Mouse (Mus musculus) kidney, adult 18-20 months (tissue): ENCODE results near the gene Spsb3.

ENCODE experiments used
- DNase-seq: peaks from one replicate; pipeline ENCODE4 v3.0.0; 2021

The Spsb3 gene

DNA sequence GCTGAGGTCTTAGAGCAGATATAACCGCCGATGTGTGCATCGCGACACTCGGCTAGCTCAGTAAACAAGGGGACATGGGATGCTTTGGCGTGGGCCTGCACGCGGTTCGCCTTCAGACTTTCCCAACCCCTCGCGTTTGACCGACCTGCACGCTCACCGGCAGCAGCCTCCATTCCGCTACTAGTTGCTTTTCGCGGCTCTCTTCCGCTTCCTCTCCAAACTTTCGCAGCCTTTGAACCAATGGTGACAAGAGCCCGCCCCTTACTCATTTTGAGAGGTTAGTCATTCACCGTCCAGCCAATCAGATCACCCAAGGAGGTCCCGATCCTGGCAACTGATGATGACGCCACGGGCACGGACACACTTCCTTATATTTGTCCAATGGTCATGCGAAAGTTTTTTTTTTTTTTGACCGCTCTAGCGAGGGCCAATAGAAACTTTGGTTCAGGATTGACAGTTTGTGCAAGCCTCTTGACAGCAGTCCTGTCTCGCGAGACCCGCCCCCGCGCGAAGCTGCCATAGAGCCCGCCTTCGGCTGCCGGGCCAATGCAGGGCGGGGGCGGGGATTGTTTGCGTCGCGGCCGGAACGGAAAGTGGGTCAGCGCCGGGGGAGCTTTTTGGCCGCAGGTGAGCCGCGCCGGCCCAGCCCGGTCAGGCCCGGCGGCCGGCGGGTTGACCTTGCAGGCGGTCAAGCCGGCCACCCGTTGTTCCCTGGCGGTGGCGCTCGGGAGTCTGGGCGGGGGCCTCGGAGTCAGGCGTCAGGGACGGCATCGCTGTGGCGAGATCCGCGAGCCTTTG, at the start of gene Spsb3, which contains the start of gene Nubp2:
Gene Spsb3, plus strand, starts transcription at position 510 of the 798 bp plus-strand sequence.
Gene Nubp2, minus strand, starts transcription at position 216 of the 798 bp plus-strand sequence.
- peak; percentile 97 for DNase-seq

DNA sequence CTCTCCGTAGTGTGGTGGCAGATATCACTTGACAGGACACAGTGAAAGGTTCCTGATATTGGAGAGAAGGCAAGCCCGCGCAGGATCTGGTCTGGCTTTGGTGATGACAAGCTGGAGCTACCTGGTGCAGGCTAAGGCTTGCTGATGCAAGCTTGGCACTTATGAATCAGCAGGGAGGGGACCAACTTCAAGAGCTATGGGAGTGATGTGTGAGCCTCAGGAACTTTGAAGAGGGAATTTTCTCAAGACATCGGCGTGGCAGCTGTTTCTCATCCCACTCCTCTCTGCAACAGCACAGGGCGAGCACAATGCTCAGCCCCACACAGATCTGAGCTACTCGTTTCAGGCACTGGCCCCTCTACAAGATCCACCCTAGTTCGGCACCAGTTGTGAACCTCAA, 46.6 kb upstream of the Spsb3 start, which contains the start of gene Hagh:
Gene Hagh, plus strand, starts transcription at position 302 of the 400 bp plus-strand sequence.
- DNase-seq: no peak

- no peak for DNase-seq
These were observed 46.1 kb upstream of the Spsb3 start for GRCm38 (mm10) chr17:24840341-24840740.

DNA sequence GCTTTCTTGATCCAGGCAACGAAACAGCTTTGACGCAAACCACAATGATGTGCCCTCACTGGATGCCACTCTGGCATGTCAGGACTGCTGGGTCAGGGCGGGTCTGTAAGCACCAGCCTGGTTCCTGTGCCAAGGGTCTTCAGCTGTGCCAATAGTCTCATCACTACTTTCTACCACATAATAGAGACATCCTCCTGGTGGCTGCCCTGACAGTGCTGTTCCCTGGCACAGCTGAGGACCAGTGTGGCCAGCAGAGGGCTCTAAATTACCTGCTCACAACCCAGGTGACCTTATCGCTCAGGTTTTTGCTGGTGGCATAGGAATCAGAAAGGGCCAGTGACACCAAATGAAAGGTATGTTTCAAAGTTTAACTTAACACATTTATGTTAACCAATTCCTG, 45.3 kb upstream of the Spsb3 start:
- DNase-seq: peak; percentile 71

GRCm38 (mm10) chr17:24842631-24843030, 43.8 kb upstream of the Spsb3 start:
- peak; percentile 46 for DNase-seq

GRCm38 (mm10) chr17:24844525-24844924, 41.9 kb upstream of the Spsb3 start:
- DNase-seq: no peak

- DNase-seq: peak; percentile 68
These were observed 39.1 kb upstream of the Spsb3 start for GRCm38 (mm10) chr17:24847386-24847785.

GRCm38 (mm10) chr17:24848600-24849031, 37.8 kb upstream of the Spsb3 start:
- peak; percentile 60 for DNase-seq

GRCm38 (mm10) chr17:24849733-24850064, 36.7 kb upstream of the Spsb3 start:
- DNase-seq: no peak

DNA sequence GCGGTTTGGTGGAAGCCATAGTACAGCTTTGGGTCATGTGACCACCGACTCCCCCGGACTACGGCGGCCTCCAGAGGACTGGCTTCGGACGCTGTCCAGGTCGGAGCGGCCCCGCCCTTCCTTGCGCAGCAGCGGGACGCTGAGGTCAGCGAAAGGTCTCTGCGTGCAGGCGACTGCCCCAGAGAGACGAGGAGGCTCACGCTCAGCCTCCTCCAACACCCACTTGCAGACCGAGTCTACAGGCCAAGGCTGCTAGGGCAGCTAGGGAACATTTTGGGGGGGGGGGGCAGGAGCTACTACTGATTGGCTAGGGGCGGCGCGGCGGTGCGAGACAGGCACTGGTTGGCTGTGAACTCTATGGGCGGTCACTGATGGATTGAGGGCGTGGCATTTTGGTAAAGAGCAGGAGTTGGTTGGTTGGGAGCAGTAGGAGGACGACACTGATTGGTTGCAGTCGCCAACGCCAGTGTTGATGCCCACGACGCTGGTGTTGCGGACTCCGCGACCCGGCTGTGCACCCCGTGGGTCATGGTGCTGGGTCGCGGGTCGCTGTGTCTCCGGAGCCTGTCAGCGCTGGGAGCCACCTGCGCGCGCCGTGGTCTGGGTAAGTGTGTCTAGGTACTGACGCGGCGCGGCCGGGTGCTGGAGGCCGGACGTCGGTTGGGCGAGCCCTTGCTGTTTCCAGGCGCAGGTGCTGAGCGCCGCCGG, 36.2 kb upstream of the Spsb3 start, which contains the start of gene Fahd1:
Gene Fahd1, minus strand, starts transcription at position 300 of the 708 bp plus-strand sequence.
- DNase-seq: peak; percentile 97

DNA sequence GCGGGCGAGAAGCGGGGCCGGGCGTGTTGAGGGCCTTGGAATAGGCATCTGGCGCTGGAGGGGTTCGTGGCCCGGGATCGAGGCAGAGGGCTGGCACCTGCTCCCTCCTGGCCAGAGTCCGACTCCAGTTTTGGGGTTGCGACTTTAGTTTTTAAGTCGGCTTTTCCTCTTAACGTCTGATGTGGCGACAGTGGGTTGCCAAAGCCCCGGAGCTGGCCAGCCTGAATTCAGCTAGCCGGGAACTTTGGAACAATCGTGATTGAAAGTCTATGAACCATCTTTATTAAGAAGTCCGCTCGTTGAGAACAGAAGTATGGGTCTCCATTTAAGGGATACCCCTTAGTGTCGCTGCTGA, 35.7 kb upstream of the Spsb3 start:
- DNase-seq: no peak

DNA sequence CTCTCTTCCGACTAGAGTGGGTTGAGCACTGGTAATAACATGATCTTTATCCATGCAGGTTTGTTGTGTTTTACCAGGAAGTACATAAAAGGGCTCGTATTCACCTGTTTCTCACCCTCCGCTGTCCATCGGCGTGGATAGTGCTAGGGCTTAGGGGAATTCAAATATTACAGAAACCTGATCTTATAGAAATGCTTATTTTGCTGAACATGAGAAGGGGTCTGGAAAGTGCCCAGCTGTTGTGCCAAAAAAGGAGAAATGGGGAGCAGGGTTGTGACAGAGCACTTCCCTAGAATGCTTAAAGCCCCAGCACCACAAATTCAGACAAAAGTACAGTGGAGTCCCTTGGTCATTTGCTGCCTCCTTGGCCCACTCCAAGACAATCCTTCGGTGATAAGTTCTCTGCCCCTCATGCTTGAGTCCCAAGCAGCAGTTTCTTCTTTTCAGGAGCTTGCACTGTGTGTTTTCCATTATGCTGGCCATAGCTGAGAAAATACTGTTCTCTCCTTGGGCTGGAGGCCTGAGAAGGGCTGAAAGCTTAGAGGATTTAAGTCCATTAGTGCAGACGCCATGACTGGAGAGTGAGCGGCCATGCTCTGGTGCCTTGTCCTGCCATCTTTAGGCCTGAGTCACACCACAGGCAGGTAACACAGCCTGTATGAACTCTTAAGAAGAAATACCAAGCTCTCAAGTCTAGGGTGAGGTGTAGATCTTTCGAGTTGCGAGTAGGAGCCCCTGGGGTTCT, 34.9 kb upstream of the Spsb3 start:
- DNase-seq: no peak

- DNase-seq: peak; percentile 40
These were observed 30.5 kb upstream of the Spsb3 start for GRCm38 (mm10) chr17:24855838-24856464.

DNA sequence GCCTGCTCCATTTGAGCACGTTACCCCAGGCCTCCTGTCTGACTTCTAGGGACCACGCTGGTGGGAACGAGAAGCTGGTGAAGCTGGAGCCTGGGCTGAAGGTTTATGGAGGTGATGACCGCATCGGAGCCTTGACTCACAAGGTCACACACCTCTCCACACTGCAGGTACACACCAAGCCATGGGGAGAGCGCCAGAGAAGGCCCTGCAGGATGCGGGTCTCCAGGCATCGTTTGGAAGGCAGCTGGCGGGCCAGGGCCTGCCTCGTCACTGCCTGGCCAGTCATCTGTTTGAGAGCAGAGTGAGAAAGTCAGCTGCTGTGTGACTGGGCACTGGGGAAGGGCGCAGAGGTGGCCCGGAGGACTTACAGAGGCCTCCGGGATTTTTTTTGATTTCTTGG, 29.9 kb upstream of the Spsb3 start:
- no peak for DNase-seq

DNA sequence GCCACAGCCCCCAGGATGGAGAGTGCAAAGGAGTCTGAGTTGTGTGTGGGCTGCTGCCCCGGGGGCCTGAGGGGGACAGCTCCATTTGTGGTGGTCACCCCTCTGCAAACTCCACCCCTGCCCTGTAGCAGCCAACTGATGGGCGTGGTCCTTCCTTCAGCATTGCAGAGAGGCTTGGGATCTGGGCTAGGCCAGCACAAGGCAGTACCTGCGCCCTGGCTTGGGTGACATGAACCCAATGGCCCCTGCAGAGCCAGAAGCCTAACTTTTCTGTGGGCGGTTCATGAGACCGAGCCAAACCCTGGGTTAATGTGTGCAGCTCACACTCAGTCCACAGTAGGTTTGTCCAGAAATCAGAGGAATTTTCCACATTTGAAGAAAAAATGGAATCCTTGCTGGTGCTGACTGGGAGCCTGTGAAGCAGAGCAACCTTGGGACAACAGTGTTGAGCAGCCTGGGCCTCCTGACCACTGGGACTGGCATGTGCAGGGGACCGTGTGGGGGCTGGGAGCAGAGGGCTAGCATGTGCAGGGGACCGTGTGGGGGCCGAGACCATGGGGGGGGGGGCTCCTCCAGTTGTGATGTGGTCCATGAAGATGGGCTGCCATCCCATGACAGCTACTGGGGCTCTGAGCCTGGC, 28.5 kb upstream of the Spsb3 start:
- peak; percentile 84 for DNase-seq

GRCm38 (mm10) chr17:24858967-24859366, 27.5 kb upstream of the Spsb3 start:
- no peak for DNase-seq

DNA sequence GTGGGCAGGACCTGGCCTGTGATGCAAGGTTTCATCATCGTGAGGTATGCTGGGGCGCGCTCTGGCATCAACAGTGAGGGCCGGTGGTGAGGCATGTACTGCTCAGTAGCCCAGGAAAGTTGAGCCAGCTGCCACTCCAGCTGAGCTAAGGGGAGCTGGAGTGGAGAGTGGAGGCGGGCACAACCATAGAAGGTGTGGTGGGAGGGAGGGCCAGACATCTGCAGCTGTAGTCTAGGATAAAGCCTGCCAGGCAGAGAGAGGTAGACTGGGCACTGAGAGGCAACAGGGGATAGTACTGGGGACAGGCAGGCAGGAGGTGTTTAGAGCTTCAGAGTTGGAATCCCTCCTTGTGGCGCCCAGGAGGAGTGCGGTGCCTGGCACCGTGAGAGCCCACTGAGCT, 26.4 kb upstream of the Spsb3 start:
- no peak for DNase-seq

DNA sequence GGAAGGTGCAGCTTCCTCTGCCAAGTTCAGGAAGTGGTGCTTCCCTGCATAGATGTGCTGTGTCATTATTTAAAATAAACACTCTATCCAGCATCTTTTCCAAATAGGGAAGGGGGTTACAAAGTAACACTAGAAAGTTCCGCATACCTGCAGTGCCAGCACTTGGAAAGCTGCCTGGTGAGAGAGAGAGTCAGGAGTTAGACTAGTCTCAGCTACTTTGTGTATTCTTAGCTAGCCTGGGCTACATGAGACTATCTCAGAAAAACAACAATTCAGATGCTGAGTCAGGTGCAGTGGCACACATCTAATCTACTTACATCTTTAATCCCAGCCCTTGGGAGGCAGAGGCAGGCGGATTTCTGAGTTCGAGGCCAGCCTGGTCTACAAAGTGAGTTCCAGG, 24.7 kb upstream of the Spsb3 start:
- no peak for DNase-seq

- no peak for DNase-seq
These were observed 20.7 kb upstream of the Spsb3 start, which contains the start of gene Igfals for GRCm38 (mm10) chr17:24865776-24866175. Gene Igfals (plus strand): TSS chr17:24865997.

GRCm38 (mm10) chr17:24867914-24868313, 18.5 kb upstream of the Spsb3 start:
- no peak for DNase-seq

DNA sequence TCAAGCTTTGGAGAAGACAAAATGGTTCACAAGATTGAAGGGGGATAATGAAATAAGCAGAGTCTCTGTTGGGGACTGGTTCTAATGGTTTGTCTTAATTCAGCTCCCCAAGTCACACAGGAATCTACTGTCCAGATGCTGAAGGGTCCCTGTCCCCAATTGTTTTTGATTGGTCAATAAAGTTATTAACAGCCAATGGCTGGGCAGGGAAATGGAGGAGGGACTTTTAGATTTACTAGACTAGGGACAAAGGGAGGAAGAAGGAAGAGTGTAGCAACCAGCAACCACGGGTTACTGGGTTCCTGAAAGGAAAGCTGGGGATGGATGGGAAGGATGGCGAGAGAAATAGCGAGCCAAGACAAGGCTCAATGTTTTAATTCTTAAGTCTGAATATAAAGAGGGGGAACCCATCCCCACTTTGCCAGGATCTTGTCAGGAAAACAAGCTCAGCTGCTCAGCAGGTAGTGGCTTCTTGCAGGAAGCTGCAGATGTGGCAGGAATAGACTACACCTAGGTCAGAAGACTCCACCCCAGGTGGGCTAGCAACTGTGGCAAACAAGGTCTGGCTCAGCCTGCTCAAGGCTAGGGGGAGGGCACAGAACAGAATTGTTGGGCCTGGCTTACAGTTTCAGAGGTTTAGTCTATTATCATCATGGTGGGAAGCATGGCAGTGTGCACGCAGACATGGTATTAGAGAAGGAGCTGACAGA, 12.6 kb upstream of the Spsb3 start:
- no peak for DNase-seq

DNA sequence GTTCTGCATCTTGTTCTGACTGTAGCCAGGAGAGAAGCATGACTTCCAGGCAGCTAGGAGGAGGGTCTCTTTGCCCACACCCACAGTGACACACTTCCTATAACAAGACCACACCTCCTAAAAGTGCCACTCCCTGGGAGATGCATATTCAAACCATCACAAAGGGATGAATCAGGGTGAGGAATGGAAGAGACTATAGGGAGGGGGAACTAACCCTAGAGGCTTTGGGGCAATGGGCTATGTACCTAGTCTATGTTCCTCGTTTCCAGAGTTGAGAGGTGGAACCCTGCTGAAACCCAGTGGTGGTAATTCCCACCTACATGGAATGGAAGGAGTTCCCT, 12.1 kb upstream of the Spsb3 start:
- no peak for DNase-seq
